Mouse (Mus musculus) testis, adult 2 months (tissue): ENCODE data around the gene Spon1.

Experiments used
- CTCF ChIP-seq: fragments of 200-500 bp; IDR thresholded peaks from 2 replicates; pipeline ENCODE4 v1.5.1; 2012; ENCODE audit warnings: low read depth, mild to moderate bottlenecking, inconsistent platforms, low read length, moderate library complexity; ENCODE audit not compliant: control insufficient read depth, insufficient read depth, insufficient replicate concordance
- POLR2A ChIP-seq: fragments of 200-500 bp; IDR thresholded peaks from 2 replicates; pipeline ENCODE4 v1.6.1; 2012; ENCODE audit warnings: low read depth, mild to moderate bottlenecking, inconsistent platforms, low read length, moderate library complexity; ENCODE audit not compliant: control insufficient read depth

GRCm38 (mm10) chr7:113910856-113911255 lies 145.1 kb downstream of the Spon1 start:
- no peak for TF ChIP-seq CTCF
- TF ChIP-seq POLR2A: no peak
